Mouse (Mus musculus): Measurements from ENCODE around the gene Arhgef15. TPM values are rescaled to one million over a fixed set of nuclear protein-coding genes. Genes with fewer than 3 reads are reported as not detected.
"Not testable (repeated sequence)": the region's sequence is repeated elsewhere in the genome, so short reads cannot be mapped to it uniquely, and the experiment has no call there.

The Arhgef15 gene
- polyA plus RNA-seq (2015; fragmentation: Nextera tagmentation; extraction: Ambion mirVana), result 8.2 and 12.8 TPM in 2 replicates

- 41% methylated on average over 8 of the region's 8 CpGs for WGBS
- no peaks in the 10 kb centered on the region for H3K36me3 ChIP-seq (ENCODE audit: control insufficient read depth, insufficient read depth)
- H3K27ac ChIP-seq (ENCODE audit: low read length), result no peak within 1 kb of the TSS; the same call in 1 of the 2 replicates
- peaks cover 11% of the 10 kb centered on the region; the same call in 1 of the 2 replicates for H3K4me1 ChIP-seq (replicated peaks; ENCODE audit: control insufficient read depth, insufficient read depth, low read length)
- H3K27me3 ChIP-seq (replicated peaks; ENCODE audit: control insufficient read depth, insufficient read depth, low read length), result peaks cover 9% of the 10 kb centered on the region
- no peak for ATAC-seq
- H3K9ac ChIP-seq (replicated peaks; ENCODE audit: low read depth, low read length), result 0 out of 2 replicates have a peak within 1 kb of the TSS, but pooled peaks have one; percentile 17
- H3K4me3 ChIP-seq (replicated peaks; ENCODE audit: low read length), result no peak within 1 kb of the TSS; the same call in 1 of the 2 replicates
- no peak within 1 kb of the TSS for H3K4me2 ChIP-seq (ENCODE audit: low read length)
- no peaks in the 10 kb centered on the region for H3K9me3 ChIP-seq (ENCODE audit: control insufficient read depth, low read length)
Measured at GRCm38 (mm10) chr11:68957308-68957707, at the start of gene Arhgef15. TSS of gene Arhgef15 (minus strand) at chr11:68957480.

- H3K4me3 ChIP-seq (replicated peaks; ENCODE audit: low read length); H3K36me3 ChIP-seq (ENCODE audit: control insufficient read depth, insufficient read depth); H3K4me2 ChIP-seq (ENCODE audit: low read length); H3K9ac ChIP-seq (replicated peaks; ENCODE audit: low read depth, low read length); ATAC-seq; H3K27me3 ChIP-seq (replicated peaks; ENCODE audit: control insufficient read depth, insufficient read depth, low read length); H3K9me3 ChIP-seq (ENCODE audit: control insufficient read depth, low read length); H3K27ac ChIP-seq (ENCODE audit: low read length): not testable (repeated sequence)
- peaks cover 11% of the 10 kb centered on the region for H3K4me1 ChIP-seq (replicated peaks; ENCODE audit: control insufficient read depth, insufficient read depth, low read length)
Measured at GRCm38 (mm10) chr11:69006575-69006974, 49.3 kb upstream of the Arhgef15 start.

GRCm38 (mm10) chr11:69005193-69005592 lies 47.9 kb upstream of the Arhgef15 start:
- no peak overlapping the region for H3K9ac ChIP-seq (replicated peaks; ENCODE audit: low read depth, low read length)
- no peak overlapping the region for H3K27ac ChIP-seq (ENCODE audit: low read length)
- H3K4me2 ChIP-seq (ENCODE audit: low read length), result no peak overlapping the region
- H3K27me3 ChIP-seq (replicated peaks; ENCODE audit: control insufficient read depth, insufficient read depth, low read length), result no peaks in the 10 kb centered on the region
- peaks cover 12% of the 10 kb centered on the region; the same call in 1 of the 2 replicates for H3K36me3 ChIP-seq (ENCODE audit: control insufficient read depth, insufficient read depth)
- no peaks in the 10 kb centered on the region for H3K9me3 ChIP-seq (ENCODE audit: control insufficient read depth, low read length)
- no peak overlapping the region for H3K4me3 ChIP-seq (replicated peaks; ENCODE audit: low read length)
- no peak for ATAC-seq
- peaks cover 6% of the 10 kb centered on the region for H3K4me1 ChIP-seq (replicated peaks; ENCODE audit: control insufficient read depth, insufficient read depth, low read length)
- WGBS, result 91% methylated on average over 7 of the region's 7 CpGs

- no peak overlapping the region for H3K27ac ChIP-seq (ENCODE audit: low read length)
- WGBS, result 56% methylated on average over 4 of the region's 4 CpGs
- no peaks in the 10 kb centered on the region for H3K27me3 ChIP-seq (replicated peaks; ENCODE audit: control insufficient read depth, insufficient read depth, low read length)
- no peaks in the 10 kb centered on the region for H3K9me3 ChIP-seq (ENCODE audit: control insufficient read depth, low read length)
- peaks cover 6% of the 10 kb centered on the region for H3K4me1 ChIP-seq (replicated peaks; ENCODE audit: control insufficient read depth, insufficient read depth, low read length)
- no peak overlapping the region for H3K4me2 ChIP-seq (ENCODE audit: low read length)
- no peak overlapping the region for H3K9ac ChIP-seq (replicated peaks; ENCODE audit: low read depth, low read length)
- peaks cover 17% of the 10 kb centered on the region for H3K36me3 ChIP-seq (ENCODE audit: control insufficient read depth, insufficient read depth)
- no peak for ATAC-seq
- H3K4me3 ChIP-seq (replicated peaks; ENCODE audit: low read length), result no peak overlapping the region
Measured at GRCm38 (mm10) chr11:69003592-69003991, 46.3 kb upstream of the Arhgef15 start.

GRCm38 (mm10) chr11:69002782-69003181 lies 45.5 kb upstream of the Arhgef15 start:
- H3K36me3 ChIP-seq (ENCODE audit: control insufficient read depth, insufficient read depth), result peaks cover 17% of the 10 kb centered on the region

GRCm38 (mm10) chr11:68997080-68997479 lies 39.8 kb upstream of the Arhgef15 start:
- H3K9ac ChIP-seq (replicated peaks; ENCODE audit: low read depth, low read length), result no peak overlapping the region
- H3K36me3 ChIP-seq (ENCODE audit: control insufficient read depth, insufficient read depth), result peaks cover 27% of the 10 kb centered on the region
- H3K4me3 ChIP-seq (replicated peaks; ENCODE audit: low read length), result no peak overlapping the region
- H3K9me3 ChIP-seq (ENCODE audit: control insufficient read depth, low read length), result no peaks in the 10 kb centered on the region
- no peak overlapping the region for H3K4me2 ChIP-seq (ENCODE audit: low read length)
- no peaks in the 10 kb centered on the region for H3K4me1 ChIP-seq (replicated peaks; ENCODE audit: control insufficient read depth, insufficient read depth, low read length)
- ATAC-seq, result no peak
- H3K27me3 ChIP-seq (replicated peaks; ENCODE audit: control insufficient read depth, insufficient read depth, low read length), result no peaks in the 10 kb centered on the region
- 94% methylated on average over 4 of the region's 4 CpGs for WGBS
- no peak overlapping the region for H3K27ac ChIP-seq (ENCODE audit: low read length)

More at GRCm38 (mm10) chr11:69002782-69003181, 45.5 kb upstream of the Arhgef15 start:
- not testable (repeated sequence) for H3K4me1 ChIP-seq (replicated peaks; ENCODE audit: control insufficient read depth, insufficient read depth, low read length); H3K4me3 ChIP-seq (replicated peaks; ENCODE audit: low read length); H3K9ac ChIP-seq (replicated peaks; ENCODE audit: low read depth, low read length); H3K9me3 ChIP-seq (ENCODE audit: control insufficient read depth, low read length); H3K4me2 ChIP-seq (ENCODE audit: low read length); H3K27me3 ChIP-seq (replicated peaks; ENCODE audit: control insufficient read depth, insufficient read depth, low read length); H3K27ac ChIP-seq (ENCODE audit: low read length); ATAC-seq
- 97% methylated on average over 4 of the region's 4 CpGs for WGBS

GRCm38 (mm10) chr11:68994377-68994776 lies 37.1 kb upstream of the Arhgef15 start:
- H3K27me3 ChIP-seq (replicated peaks; ENCODE audit: control insufficient read depth, insufficient read depth, low read length), result no peaks in the 10 kb centered on the region
- H3K27ac ChIP-seq (ENCODE audit: low read length), result no peak overlapping the region
- H3K9me3 ChIP-seq (ENCODE audit: control insufficient read depth, low read length), result no peaks in the 10 kb centered on the region
- H3K36me3 ChIP-seq (ENCODE audit: control insufficient read depth, insufficient read depth), result peaks cover 29% of the 10 kb centered on the region
- H3K4me3 ChIP-seq (replicated peaks; ENCODE audit: low read length), result no peak overlapping the region
- H3K9ac ChIP-seq (replicated peaks; ENCODE audit: low read depth, low read length), result no peak overlapping the region
- no peak for ATAC-seq
- WGBS, result 97% methylated on average over 3 of the region's 3 CpGs
- no peak overlapping the region for H3K4me2 ChIP-seq (ENCODE audit: low read length)
- no peaks in the 10 kb centered on the region for H3K4me1 ChIP-seq (replicated peaks; ENCODE audit: control insufficient read depth, insufficient read depth, low read length)

GRCm38 (mm10) chr11:68993122-68993521 lies 35.8 kb upstream of the Arhgef15 start:
- no peak for ATAC-seq
- no peak overlapping the region for H3K27ac ChIP-seq (ENCODE audit: low read length)
- peaks cover 33% of the 10 kb centered on the region for H3K36me3 ChIP-seq (ENCODE audit: control insufficient read depth, insufficient read depth)
- H3K9me3 ChIP-seq (ENCODE audit: control insufficient read depth, low read length), result no peaks in the 10 kb centered on the region
- no peak overlapping the region for H3K4me2 ChIP-seq (ENCODE audit: low read length)
- no peak overlapping the region for H3K4me3 ChIP-seq (replicated peaks; ENCODE audit: low read length)
- H3K27me3 ChIP-seq (replicated peaks; ENCODE audit: control insufficient read depth, insufficient read depth, low read length), result no peaks in the 10 kb centered on the region
- H3K9ac ChIP-seq (replicated peaks; ENCODE audit: low read depth, low read length), result no peak overlapping the region
- WGBS, result 93% methylated on average over 7 of the region's 7 CpGs
- no peaks in the 10 kb centered on the region for H3K4me1 ChIP-seq (replicated peaks; ENCODE audit: control insufficient read depth, insufficient read depth, low read length)

GRCm38 (mm10) chr11:68988341-68988740 lies 31.1 kb upstream of the Arhgef15 start:
- Histone ChIP-seq H3K36me3 (ENCODE audit: control insufficient read depth, insufficient read depth) (peaks cover 32% of the 10 kb centered on the region), H3K27me3 (replicated peaks; ENCODE audit: control insufficient read depth, insufficient read depth, low read length) (no peaks in the 10 kb centered on the region), H3K9me3 (ENCODE audit: control insufficient read depth, low read length) (no peaks in the 10 kb centered on the region), H3K4me3 (replicated peaks; ENCODE audit: low read length) (no peak overlapping the region), H3K9ac (replicated peaks; ENCODE audit: low read depth, low read length) (no peak overlapping the region), H3K27ac (ENCODE audit: low read length) (no peak overlapping the region), H3K4me2 (ENCODE audit: low read length) (no peak overlapping the region), H3K4me1 (replicated peaks; ENCODE audit: control insufficient read depth, insufficient read depth, low read length) (no peaks in the 10 kb centered on the region)
- 95% methylated on average over 17 of the region's 17 CpGs for WGBS
- ATAC-seq, result no peak

- WGBS, result 83% methylated on average over 11 of the region's 11 CpGs
- no peak overlapping the region for H3K4me3 ChIP-seq (replicated peaks; ENCODE audit: low read length)
- H3K27ac ChIP-seq (ENCODE audit: low read length), result no peak overlapping the region
- H3K9me3 ChIP-seq (ENCODE audit: control insufficient read depth, low read length), result no peaks in the 10 kb centered on the region
- H3K9ac ChIP-seq (replicated peaks; ENCODE audit: low read depth, low read length), result no peak overlapping the region
- no peaks in the 10 kb centered on the region for H3K27me3 ChIP-seq (replicated peaks; ENCODE audit: control insufficient read depth, insufficient read depth, low read length)
- H3K36me3 ChIP-seq (ENCODE audit: control insufficient read depth, insufficient read depth), result peaks cover 32% of the 10 kb centered on the region
- H3K4me2 ChIP-seq (ENCODE audit: low read length), result no peak overlapping the region
- ATAC-seq, result no peak
- H3K4me1 ChIP-seq (replicated peaks; ENCODE audit: control insufficient read depth, insufficient read depth, low read length), result no peaks in the 10 kb centered on the region
Measured at GRCm38 (mm10) chr11:68987365-68987882, 30.1 kb upstream of the Arhgef15 start.
